Mouse (Mus musculus): ENCODE results near the gene Col6a1. TPM values are rescaled to one million over a fixed set of nuclear protein-coding genes. Genes with fewer than 3 reads are reported as not detected.

Col6a1 gene
- polyA plus RNA-seq, 1 experiment from 2014 or later: 327 TPM

Other genes with a start within 250 kb of the Col6a1 start
- gene Lss, start 194.6 kb downstream of the Col6a1 start, polyA plus RNA-seq (2015; fragmentation: Nextera tagmentation; extraction: Ambion mirVana): 75.6 and 76.9 TPM in 2 replicates
- not detected in 2 replicates for gene Spatc1l, start 163.9 kb downstream of the Col6a1 start, polyA plus RNA-seq (2015; fragmentation: Nextera tagmentation; extraction: Ambion mirVana)
- 0.87 and 1.5 TPM in 2 replicates for gene Ftcd, start 150.5 kb downstream of the Col6a1 start, polyA plus RNA-seq (2015; fragmentation: Nextera tagmentation; extraction: Ambion mirVana)
- 230 and 262 TPM in 2 replicates for gene Col6a2, start 102.5 kb downstream of the Col6a1 start, polyA plus RNA-seq (2015; fragmentation: Nextera tagmentation; extraction: Ambion mirVana)
- gene Pcbp3, start 235.7 kb upstream of the Col6a1 start, polyA plus RNA-seq (2015; fragmentation: Nextera tagmentation; extraction: Ambion mirVana): 42.1 and 44.1 TPM in 2 replicates

Measured in intestine, embryonic 16.5 days (tissue).